Mouse (Mus musculus): ENCODE results near the gene Olfr771.

- no peak for TF ChIP-seq POLR2A (IDR thresholded peaks at IDR 0.05; ENCODE audit: borderline replicate concordance, extremely low read depth, low read depth, low read length)
- TF ChIP-seq CTCF (IDR thresholded peaks at IDR 0.05; ENCODE audit: insufficient read depth, low read length): no peak
These were observed 25.7 kb downstream of the Olfr771 start, which contains the start of gene Olfr770 for GRCm38 (mm10) chr10:129138898-129139297.

Measured in lung, adult 2 months (tissue).